Mouse (Mus musculus): ENCODE measurements at regions not wholly inside any gene's neighbourhood (a gene's known extent, or its start where the extent isn't known, plus 50 kb on each side); places are given as distances from the start of the nearest gene placed in this dataset.
A peak's percentile ranks its signal among the peaks of the same experiment; 100 is the strongest.

DNA sequence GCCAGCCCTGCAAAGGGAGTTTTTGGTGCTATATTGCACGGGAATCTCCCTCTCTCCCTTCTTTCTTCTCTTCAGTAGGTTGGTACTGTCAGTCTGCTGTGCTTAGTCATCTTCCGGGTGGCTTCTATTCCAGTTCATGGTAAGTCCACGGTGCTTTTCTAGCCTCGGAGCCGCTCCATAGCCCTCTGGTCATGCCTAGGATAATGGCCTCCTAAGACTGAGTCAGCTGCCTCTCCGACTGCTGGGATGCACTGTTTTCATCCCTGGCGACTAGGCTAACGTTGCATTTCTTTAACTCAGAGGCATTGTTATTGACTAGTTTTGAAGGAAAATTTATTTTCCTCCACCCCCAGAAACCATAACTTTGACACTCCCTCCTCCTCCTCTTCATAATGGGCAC lies 54.4 kb downstream of the Pcdh8 start:
- no peak for DNase-seq
- intact Hi-C loops (cut with DNase I): no loop called here

DNA sequence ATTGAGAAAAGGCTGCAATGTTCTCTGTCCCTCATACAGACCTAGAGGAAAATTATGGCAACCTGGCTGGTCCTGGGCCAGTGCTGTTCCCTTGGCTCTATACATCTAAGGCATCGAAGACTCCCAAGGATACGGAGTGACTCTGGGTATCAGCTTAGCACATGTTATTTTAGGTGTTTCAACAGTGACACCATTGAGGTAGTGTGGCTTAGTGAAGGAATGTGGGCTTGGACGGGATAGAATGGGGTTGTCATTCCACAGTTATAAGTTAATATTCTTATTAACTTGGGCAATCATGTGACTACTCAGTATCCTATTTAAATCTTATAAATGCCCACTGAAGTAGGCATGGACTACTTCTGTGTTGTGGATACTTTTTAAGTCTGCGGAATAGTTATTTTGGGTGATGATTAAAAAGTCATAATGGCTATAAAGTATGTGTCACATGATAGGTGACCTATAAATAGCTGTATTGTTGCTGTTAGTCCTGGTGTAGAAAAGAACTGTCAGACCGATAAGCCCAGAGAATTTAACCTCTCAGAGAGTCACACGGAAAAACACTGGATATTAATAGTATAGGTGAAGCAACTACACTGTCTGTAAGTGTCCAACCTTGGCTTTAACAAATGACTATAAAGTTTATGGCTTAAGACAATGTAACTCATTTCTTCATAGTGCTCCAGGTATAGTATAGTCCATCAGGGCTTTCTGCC lies 50.7 kb upstream of the Cnmd start:
- DNase-seq: peak in 1 of 2 experiments; percentile 8
- intact Hi-C loops (cut with DNase I): no loop called here
